Mouse (Mus musculus) olfactory bulb, adult 2 months (tissue): ENCODE data around the gene Atp10a.

Experiments used
- CTCF ChIP-seq: fragments of 200-500 bp; IDR thresholded peaks from 2 replicates; pipeline ENCODE4 v1.5.1; 2012; ENCODE audit warnings: low read depth, mild to moderate bottlenecking, low read length, moderate library complexity; ENCODE audit not compliant: insufficient read depth
- POLR2A ChIP-seq: fragments of 200-500 bp; IDR thresholded peaks from 2 replicates; pipeline ENCODE4 v1.6.1; 2012; ENCODE audit warnings: mild to moderate bottlenecking, low read depth, low read length, moderate library complexity; ENCODE audit not compliant: insufficient read depth

DNA sequence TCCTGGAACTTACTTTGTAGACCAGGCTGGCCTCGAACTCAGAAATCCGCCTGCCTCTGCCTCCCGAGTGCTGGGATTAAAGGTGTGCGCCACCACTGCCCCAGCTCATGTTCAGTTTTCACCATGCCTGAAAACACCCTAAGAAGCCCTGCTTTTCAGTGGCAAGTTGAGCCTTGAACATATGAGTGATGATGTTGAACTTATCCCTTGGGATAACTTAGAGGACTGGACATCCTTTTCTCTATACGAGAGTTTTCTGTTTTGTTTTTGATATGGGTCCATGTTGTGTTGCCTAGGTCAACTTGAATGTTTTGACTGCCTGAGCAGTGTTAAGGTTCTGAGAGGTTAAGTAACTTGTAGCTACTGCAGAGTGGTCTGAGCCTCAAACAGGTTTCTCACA lies 4.7 kb downstream of the Atp10a start:
- TF ChIP-seq POLR2A (no peak), CTCF (no peak)
